Mouse (Mus musculus): ENCODE results near the gene Hfm1. TPM values are rescaled to one million over a fixed set of nuclear protein-coding genes. Genes with fewer than 3 reads are reported as not detected.

Gene Hfm1
- total RNA-seq, 2 experiments from 2014 or later, result 0.42 to 1.0 TPM

Small RNA genes lying within 50 kb of the gene (microRNA-seq; reads per million reads assigned to microRNA genes)
- gene Gm27527, result not detected

Other genes starting within 250 kb of the Hfm1 start
- 10 to 100 TPM; 91.2 to 93.8 TPM for gene Zfp644, start 229.0 kb downstream of the Hfm1 start, total RNA-seq (2021)
- 10 to 100 TPM; 11.7 to 12.3 TPM for gene Cdc7, start 38.0 kb upstream of the Hfm1 start, total RNA-seq (2021)